20 mouse cellular contexts compared by ENCODE assay signal in the genomic region with DNA sequence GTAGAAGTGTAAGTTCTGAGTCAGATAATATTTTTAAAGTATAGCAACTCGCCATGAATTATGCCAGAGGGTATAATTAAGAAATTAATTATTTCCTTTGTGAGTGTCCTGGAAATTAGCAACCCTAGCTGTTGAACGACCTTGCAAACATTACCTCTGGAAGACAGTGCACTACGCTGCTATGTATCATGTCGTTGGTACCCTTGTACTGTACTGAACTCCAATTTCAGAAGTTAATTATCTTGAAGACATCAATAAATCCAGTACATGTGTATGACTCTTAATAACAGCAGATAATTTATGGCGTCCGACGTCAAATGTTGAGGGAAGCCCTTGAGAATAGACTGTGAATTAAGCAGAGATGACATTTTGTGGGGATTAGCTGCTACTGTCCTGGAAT. TPM values are rescaled to one million over a fixed set of nuclear protein-coding genes. Genes with fewer than 3 reads are reported as not detected.
DNase-seq lines count a peak whose midpoint lies in the region; ATAC-seq lines count a peak whose summit lies in the region.
"Had no signal": no experiment of that assay in that cellular context is flagged by ENCODE, and none has a peak within 500 bp of the region (broad histone marks: within the 10 kb centered on the region; RNA-seq: fewer than 3 reads in every experiment).

No protein-coding gene starts in this region.

- DNase-seq in R1 (ENCODE audit: low read depth, low spot score): peak; percentile 1
- DNase-seq in mesoderm, embryonic 11.5 days (ENCODE audit: low read depth, low spot score): peak; percentile 12
- no peak for DNase-seq in kidney, postnatal 25 days
- DNase-seq in lung, adult 18-20 months: no peak
- no peak for DNase-seq in heart, adult 9 months (ENCODE audit: low spot score in 2 of 2)
- DNase-seq: adrenal gland, adult 8-10 months; adrenal gland, postnatal 14 days; adrenal gland, postnatal 36 days; cerebellum, adult 11-12 months; cerebellum, adult 2 months; cerebellum, adult 9-10 months; cerebellum, postnatal 10 days; cerebellum, postnatal 25 days; forebrain, postnatal 0 days had no signal

- no peak overlapping the region for H3K4me2 ChIP-seq in neural tube, embryonic 15.5 days
- H3K4me2 ChIP-seq: embryonic facial prominence, embryonic 12.5 days; forebrain, embryonic 13.5 days; forebrain, embryonic 15.5 days had no signal

- no peaks in the 10 kb centered on the region for H3K9me3 ChIP-seq in neural tube, embryonic 15.5 days (replicated peaks)
- H3K9me3 ChIP-seq: embryonic facial prominence, embryonic 10.5 days; embryonic facial prominence, embryonic 12.5 days; forebrain, embryonic 13.5 days; forebrain, embryonic 15.5 days had no signal

- no peaks in the 10 kb centered on the region for H3K36me3 ChIP-seq in neural tube, embryonic 15.5 days
- H3K36me3 ChIP-seq: embryonic facial prominence, embryonic 10.5 days; embryonic facial prominence, embryonic 12.5 days; forebrain, embryonic 15.5 days had no signal

- no peaks in the 10 kb centered on the region for H3K4me1 ChIP-seq in neural tube, embryonic 15.5 days
- H3K4me1 ChIP-seq: embryonic facial prominence, embryonic 10.5 days; embryonic facial prominence, embryonic 12.5 days; forebrain, embryonic 13.5 days; forebrain, embryonic 15.5 days had no signal

- WGBS in neural tube, embryonic 15.5 days: 69% methylated on average over 7 of the region's 7 CpGs

- no peak overlapping the region for H3K27ac ChIP-seq in neural tube, embryonic 15.5 days (replicated peaks)
- H3K27ac ChIP-seq: embryonic facial prominence, embryonic 10.5 days; embryonic facial prominence, embryonic 12.5 days; forebrain, embryonic 13.5 days; forebrain, embryonic 15.5 days had no signal

- peak; percentile 57; the same call in 1 of the 2 replicates for ATAC-seq in neural tube, embryonic 15.5 days (ENCODE audit: low FRiP score)
- ATAC-seq: activated CD4-positive, CD25-positive, alpha-beta regulatory T cell, adult 4 months; forebrain, embryonic 13.5 days; forebrain, embryonic 15.5 days; forebrain, postnatal 0 days had no signal

- no peaks in the 10 kb centered on the region for H3K27me3 ChIP-seq in neural tube, embryonic 15.5 days (replicated peaks)
- H3K27me3 ChIP-seq: embryonic facial prominence, embryonic 12.5 days; forebrain, embryonic 13.5 days; forebrain, embryonic 15.5 days had no signal

- no peak overlapping the region for H3K9ac ChIP-seq in neural tube, embryonic 15.5 days (replicated peaks)
- H3K9ac ChIP-seq: embryonic facial prominence, embryonic 12.5 days; forebrain, embryonic 13.5 days; forebrain, embryonic 15.5 days; forebrain, postnatal 0 days had no signal

- H3K4me3 ChIP-seq in neural tube, embryonic 15.5 days (replicated peaks): no peak overlapping the region
- H3K4me3 ChIP-seq: embryonic facial prominence, embryonic 10.5 days; embryonic facial prominence, embryonic 12.5 days; forebrain, embryonic 13.5 days; forebrain, embryonic 15.5 days had no signal

RNA-seq across cellular contexts. Expression of a gene that starts 56.4 kb away (rescaled TPM):
- polyA plus RNA-seq in neural tube, embryonic 15.5 days (2015; fragmentation: Nextera tagmentation; extraction: Ambion mirVana): 11.7 and 16.0 TPM in 2 replicates

Comparison
In these comparisons a context has a peak if more than half of its experiments do, and no peak if none do; other contexts are left out.
1. DNase-seq: peak in R1 (single experiment) and mesoderm, embryonic 11.5 days (single experiment); none in kidney, postnatal 25 days (0 of 2), lung, adult 18-20 months (0 of 2) and heart, adult 9 months (0 of 2).